Mouse (Mus musculus) adrenal gland (tissue): ENCODE data around the gene Cd79b.

Experiments used
- intact Hi-C: fragments of 180-260 bp; cut with DNase I; formaldehyde crosslinking; loops from one replicate; pipeline ENCODE4 v1.15.1; 2025

The Cd79b gene

DNA sequence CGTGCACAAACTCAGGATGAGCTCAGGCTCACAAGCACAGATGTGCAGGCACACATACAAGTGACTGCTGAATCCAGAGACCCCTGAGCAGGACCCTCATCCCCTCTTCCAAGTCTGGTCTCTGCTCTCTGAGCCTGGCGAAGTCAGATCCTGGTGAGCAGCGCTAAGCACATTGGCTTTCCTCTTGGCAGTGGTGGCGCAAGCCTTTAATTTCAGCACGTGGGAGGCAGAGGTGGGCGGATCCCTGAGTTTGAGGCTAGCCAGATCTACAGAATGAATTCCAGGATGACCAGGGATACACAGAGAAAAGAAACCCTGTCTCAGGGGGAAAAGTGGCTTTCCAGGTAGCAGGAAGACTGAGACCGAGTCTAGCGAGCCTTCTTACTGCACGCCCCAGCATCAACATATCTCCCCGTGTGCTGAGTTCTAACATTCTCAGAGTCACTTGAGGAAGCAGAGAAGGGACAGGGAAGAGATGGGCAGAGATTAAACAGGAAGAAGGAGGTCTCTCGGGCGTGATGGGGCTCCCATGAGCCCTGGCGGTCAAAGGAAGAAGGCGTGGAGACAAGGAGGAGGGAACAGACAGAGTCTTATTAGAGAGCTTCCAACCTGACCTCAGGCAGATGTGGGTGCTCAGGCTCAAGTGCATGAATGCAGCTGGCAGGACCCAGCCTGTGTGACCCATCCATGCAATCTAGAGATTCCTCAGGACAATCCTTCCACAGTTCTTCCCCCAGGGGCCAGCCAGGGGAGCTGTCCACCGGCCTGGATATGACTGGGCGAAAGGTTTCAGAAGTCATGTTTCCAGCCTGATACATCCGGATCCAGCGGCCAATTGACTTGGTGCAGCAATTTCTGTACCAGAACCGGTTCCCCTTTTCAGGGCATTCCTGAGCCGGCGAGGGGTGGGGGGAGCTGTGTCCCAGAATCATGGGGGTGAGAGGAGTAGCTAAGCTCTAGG, 4.1 kb upstream of the Cd79b start:
- intact Hi-C loops, result no loop called here

- intact Hi-C loops, result no loop called here
These were observed 3.2 kb upstream of the Cd79b start for GRCm38 (mm10) chr11:106317801-106318200.

GRCm38 (mm10) chr11:106316416-106316815, 1.9 kb upstream of the Cd79b start:
- intact Hi-C loops, result no loop called here

- intact Hi-C loops, result no loop called here
These were observed 1.0 kb downstream of the Cd79b start for GRCm38 (mm10) chr11:106313533-106313932.

DNA sequence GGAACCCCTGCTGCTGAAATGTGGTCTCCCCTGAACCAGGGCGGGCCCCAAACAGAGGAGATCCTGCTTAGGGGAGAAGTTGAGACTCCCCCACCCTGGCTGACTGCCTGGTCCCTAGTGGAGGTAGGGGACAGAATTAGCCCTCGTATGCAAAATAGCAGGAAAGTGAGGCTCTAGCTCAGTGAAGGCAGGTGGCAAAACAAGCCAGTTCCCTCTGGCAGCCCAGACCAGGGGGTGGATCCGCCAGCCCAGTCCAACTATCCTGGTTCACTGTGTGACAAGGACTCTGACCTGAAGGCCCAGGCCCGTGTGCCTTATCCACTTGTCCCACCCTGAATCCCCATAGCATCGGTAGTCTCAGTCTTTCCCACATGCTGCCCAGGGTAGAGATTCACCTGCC, 4.4 kb downstream of the Cd79b start:
- intact Hi-C loops, result no loop called here

GRCm38 (mm10) chr11:106308162-106308561, 6.4 kb downstream of the Cd79b start:
- intact Hi-C loops, result no loop called here

GRCm38 (mm10) chr11:106307432-106307831, 7.1 kb downstream of the Cd79b start:
- intact Hi-C loops, result no loop called here

DNA sequence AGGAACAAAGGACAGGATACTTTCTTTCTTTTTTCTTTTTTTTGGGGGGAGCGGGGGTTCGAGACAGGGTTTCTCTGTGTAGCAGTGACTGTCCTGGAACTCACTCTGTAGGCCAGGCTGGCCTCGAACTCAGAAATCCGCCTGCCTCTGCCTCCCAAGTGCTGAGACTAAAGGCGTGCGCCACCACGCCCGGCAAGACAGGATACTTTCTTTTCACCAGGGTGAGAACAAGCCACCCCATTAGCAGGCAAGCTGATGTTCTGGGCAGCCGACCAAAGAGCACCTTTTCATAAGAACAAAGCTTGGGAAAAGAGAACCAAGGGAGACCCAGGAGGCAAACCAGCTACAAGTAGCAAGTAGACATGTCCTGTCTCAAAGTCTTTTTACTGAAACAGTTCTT, 7.8 kb downstream of the Cd79b start:
- intact Hi-C loops, result no loop called here

- intact Hi-C loops, result no loop called here
These were observed 8.5 kb downstream of the Cd79b start for GRCm38 (mm10) chr11:106306065-106306385.

DNA sequence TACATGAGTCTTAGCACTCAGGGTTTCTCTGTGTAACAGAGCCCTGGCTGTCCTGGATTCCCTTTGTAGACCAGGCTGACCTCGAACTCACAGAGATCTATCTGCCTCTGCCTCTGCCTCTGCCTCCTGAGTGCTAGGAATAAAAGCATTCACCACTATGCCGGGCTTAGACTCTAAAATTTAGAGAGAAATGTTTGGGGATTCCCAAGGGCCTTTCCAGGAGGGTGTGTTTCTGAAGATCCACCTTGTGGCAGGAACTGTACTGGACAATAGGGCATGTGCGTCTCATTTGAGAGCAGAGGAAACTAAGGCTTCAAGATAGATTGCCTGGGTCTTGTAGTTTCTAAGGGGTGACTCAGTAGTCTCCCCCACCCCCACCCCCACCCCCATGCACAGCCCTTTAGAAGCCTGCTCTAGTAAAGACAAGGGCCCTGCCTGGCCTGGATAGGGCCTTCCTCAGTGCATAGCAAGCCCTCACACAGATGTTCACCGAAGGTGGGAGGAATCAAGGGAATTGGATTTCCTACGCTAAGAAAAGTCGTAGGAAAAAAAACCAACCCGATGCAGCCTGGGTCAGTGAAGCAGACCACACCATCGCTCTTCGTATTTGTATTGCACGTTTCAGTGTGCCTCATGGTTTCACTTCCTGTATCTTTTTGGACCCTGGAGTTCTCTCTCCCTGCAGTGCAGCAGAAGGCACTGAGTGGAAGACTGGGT, 9.1 kb downstream of the Cd79b start:
- intact Hi-C loops, result no loop called here

DNA sequence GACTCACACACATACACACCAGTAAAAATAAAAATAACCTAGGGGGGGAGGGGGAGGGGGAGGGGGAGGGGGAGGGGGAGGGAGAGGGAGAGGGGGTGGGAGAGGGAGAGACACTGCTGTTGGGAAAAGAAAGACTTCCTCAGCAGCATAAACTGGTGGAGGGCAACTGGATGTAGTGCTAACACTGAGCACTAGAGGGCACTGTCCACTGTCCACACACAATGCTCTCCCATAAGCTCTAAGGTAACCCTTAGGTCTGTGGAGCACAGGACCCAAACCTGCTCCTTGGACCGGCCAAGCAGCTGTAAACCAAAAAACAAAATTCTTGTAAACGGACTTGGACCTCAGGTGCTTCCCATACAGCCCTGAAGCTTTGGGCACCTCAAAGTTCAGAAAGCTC, 11.9 kb downstream of the Cd79b start:
- intact Hi-C loops, result loop anchor here (5.0 kb wide), 1 partner anchor 80 kb away; no protein-coding TSS in a partner anchor

DNA sequence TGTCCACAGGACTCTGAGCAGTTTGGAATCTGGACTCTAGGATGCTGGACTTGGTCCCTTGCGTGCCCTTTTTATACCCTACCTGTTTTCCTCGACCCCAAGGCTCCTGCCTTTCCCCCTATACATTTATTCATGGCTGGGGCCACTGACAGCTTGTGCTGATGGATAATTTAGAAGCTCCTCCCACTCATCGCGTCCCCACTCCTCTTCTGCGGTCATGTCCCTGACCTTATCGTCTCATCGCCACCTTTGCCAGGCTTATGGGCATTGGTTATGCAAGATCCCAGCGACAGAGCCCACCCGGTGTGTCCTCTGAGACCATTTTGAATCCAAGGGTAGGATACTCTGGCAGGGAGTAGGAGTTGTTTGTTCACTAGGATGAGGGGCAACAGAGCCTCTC, 12.8 kb downstream of the Cd79b start, which contains the start of gene Gh:
TSS of gene Gh (minus strand) at position 101 of the 400 bp plus-strand sequence.
- intact Hi-C loops, result loop anchor here (5.0 kb wide), 1 partner anchor 81 kb away; no protein-coding TSS in a partner anchor

GRCm38 (mm10) chr11:106291861-106292260, 22.7 kb downstream of the Cd79b start:
- intact Hi-C loops, result no loop called here

GRCm38 (mm10) chr11:106290376-106290775, 24.2 kb downstream of the Cd79b start:
- intact Hi-C loops, result no loop called here

GRCm38 (mm10) chr11:106289369-106289768, 25.2 kb downstream of the Cd79b start:
- intact Hi-C loops, result loop anchor here (10.0 kb wide), 1 partner anchor 205 kb away; no protein-coding TSS in a partner anchor

- intact Hi-C loops, result loop anchor here (10.0 kb wide), 1 partner anchor 208 kb away; no protein-coding TSS in a partner anchor
These were observed 27.6 kb downstream of the Cd79b start for GRCm38 (mm10) chr11:106286987-106287386.

GRCm38 (mm10) chr11:106286206-106286605, 28.4 kb downstream of the Cd79b start:
- intact Hi-C loops, result loop anchor here (10.0 kb wide), 1 partner anchor 209 kb away; no protein-coding TSS in a partner anchor

- intact Hi-C loops, result loop anchor here (10.0 kb wide), 1 partner anchor 211 kb away; no protein-coding TSS in a partner anchor
These were observed 30.4 kb downstream of the Cd79b start for GRCm38 (mm10) chr11:106284126-106284525.

GRCm38 (mm10) chr11:106283371-106283770, 31.2 kb downstream of the Cd79b start:
- intact Hi-C loops, result loop anchor here (10.0 kb wide), 1 partner anchor 211 kb away; no protein-coding TSS in a partner anchor

DNA sequence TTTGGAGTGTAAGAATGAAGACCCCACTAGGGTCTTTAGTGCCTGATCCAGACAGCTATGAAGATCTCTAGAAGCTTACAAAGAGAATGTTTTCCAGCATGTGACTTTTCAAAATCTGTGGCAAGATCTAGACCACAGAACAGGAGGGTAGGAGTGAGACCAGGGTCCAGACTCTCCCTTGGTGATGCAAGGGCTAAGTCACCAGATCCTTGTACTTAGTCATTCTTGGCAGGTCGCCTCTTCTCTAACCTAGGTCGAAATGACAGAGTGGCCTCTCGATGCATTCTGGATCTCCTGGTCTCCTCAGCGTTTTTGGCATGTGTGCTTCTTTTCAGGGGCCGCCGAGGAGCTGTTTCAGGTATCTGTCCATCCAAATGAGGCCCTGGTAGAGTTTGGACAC, 32.1 kb downstream of the Cd79b start:
- intact Hi-C loops, result loop anchor here (10.0 kb wide), 1 partner anchor 212 kb away; no protein-coding TSS in a partner anchor

GRCm38 (mm10) chr11:106276454-106276853, 38.1 kb downstream of the Cd79b start, which contains the start of gene Tcam1:
TSS of gene Tcam1 (plus strand) at chr11:106276672.
- intact Hi-C loops, result no loop called here

GRCm38 (mm10) chr11:106274971-106275411, 39.6 kb downstream of the Cd79b start:
- intact Hi-C loops, result no loop called here
